Mouse (Mus musculus): ENCODE data around the gene Pfkl. TPM values are rescaled to one million over a fixed set of nuclear protein-coding genes. Genes with fewer than 3 reads are reported as not detected.
"Not testable (repeated sequence)": the region's sequence is repeated elsewhere in the genome, so short reads cannot be mapped to it uniquely, and the experiment has no call there.

Pfkl gene
- total and polyA plus RNA-seq, 3 experiments: 84.8 to 267 TPM; not detected in 1

GRCm38 (mm10) chr10:78025453-78025852 lies 15.6 kb upstream of the Pfkl start:
- peak overlapping the region; percentile 25 to 60 for H3K4me3 ChIP-seq (ENCODE audit: control insufficient read depth in 1 of 2, insufficient read depth in 1 of 2, low read depth in 2 of 2, low read length in 2 of 2)
- not testable (repeated sequence) for H3K79me2 ChIP-seq (ENCODE audit: control insufficient read depth, insufficient read depth, low read length, poor library complexity); H3K36me3 ChIP-seq (ENCODE audit: control insufficient read depth in 1 of 2, insufficient read depth in 2 of 2, low read length in 2 of 2); H3K4me1 ChIP-seq (ENCODE audit: control insufficient read depth in 1 of 2, insufficient read depth in 2 of 2, low read length in 2 of 2); H3K9me3 ChIP-seq (replicated peaks; ENCODE audit: insufficient read depth, low read length); H3K27me3 ChIP-seq (ENCODE audit: control insufficient read depth in 1 of 2, insufficient read depth in 2 of 2, low read length in 2 of 2)
- H3K27ac ChIP-seq (ENCODE audit: control insufficient read depth, low read depth, low read length): peak overlapping the region; percentile 87
- H3K9ac ChIP-seq (ENCODE audit: control insufficient read depth, low read depth, low read length, poor library complexity, severe bottlenecking): peak overlapping the region; percentile 62
- DNase-seq (ENCODE audit: low read depth, low spot score): peak; percentile 71
- TF ChIP-seq CTCF (IDR thresholded peaks at IDR 0.05 in 2 of 3, conservative IDR thresholded peaks at IDR 0.05 in 1 of 3; ENCODE audit: control insufficient read depth in 1 of 3, insufficient read depth in 1 of 3, low read depth in 2 of 3, low read length in 3 of 3, poor library complexity in 1 of 3, severe bottlenecking in 1 of 3) (peak; percentile 8 to 57 (median 19); a peak in 4 of 6 replicates), RAD21 (IDR thresholded peaks at IDR 0.05; ENCODE audit: low read depth, low read length) (peak; percentile 26), SMC3 (IDR thresholded peaks at IDR 0.05; ENCODE audit: low read depth, low read length) (peak; percentile 53), ZC3H11A (IDR thresholded peaks at IDR 0.05; ENCODE audit: low read depth, low read length) (peak; percentile 29; the same call in 1 of the 2 replicates)

DNA sequence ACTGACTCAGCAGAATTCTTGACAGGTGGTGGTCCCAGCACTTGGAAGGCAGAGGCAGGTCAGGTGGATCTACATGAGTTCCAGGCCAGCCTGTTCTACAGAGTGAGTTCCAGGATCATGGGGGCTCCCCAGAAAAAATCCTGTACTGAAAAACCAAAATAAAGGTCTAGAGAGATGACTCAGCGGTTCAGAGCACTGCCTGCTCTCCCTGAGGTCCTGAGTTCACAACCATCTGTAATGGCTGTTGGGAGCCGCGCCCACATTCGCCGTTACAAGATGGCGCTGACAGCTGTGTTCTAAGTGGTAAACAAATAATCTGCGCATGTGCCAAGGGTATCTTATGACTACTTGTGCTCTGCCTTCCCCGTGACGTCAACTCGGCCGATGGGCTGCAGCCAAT lies 10.1 kb upstream of the Pfkl start:
- not testable (repeated sequence) for DNase-seq (ENCODE audit: low read depth, low spot score); H3K79me2 ChIP-seq (ENCODE audit: control insufficient read depth, insufficient read depth, low read length, poor library complexity); H3K9me3 ChIP-seq (replicated peaks; ENCODE audit: insufficient read depth, low read length); H3K36me3 ChIP-seq (ENCODE audit: control insufficient read depth in 1 of 2, insufficient read depth in 2 of 2, low read length in 2 of 2); H3K9ac ChIP-seq (ENCODE audit: control insufficient read depth, low read depth, low read length, poor library complexity, severe bottlenecking); H3K27ac ChIP-seq (ENCODE audit: control insufficient read depth, low read depth, low read length); H3K4me3 ChIP-seq (ENCODE audit: control insufficient read depth in 1 of 2, insufficient read depth in 1 of 2, low read depth in 2 of 2, low read length in 2 of 2); H3K27me3 ChIP-seq (ENCODE audit: control insufficient read depth in 1 of 2, insufficient read depth in 2 of 2, low read length in 2 of 2); H3K4me1 ChIP-seq (ENCODE audit: control insufficient read depth in 1 of 2, insufficient read depth in 2 of 2, low read length in 2 of 2)
- TF ChIP-seq MAFK (IDR thresholded peaks at IDR 0.05; ENCODE audit: borderline replicate concordance, low read depth, low read length): 0 out of 2 replicates have a peak, but pooled peaks have one; percentile 22

GRCm38 (mm10) chr10:78019291-78019690 lies 9.4 kb upstream of the Pfkl start:
- DNase-seq (ENCODE audit: low read depth, low spot score): no peak
- no peaks in the 10 kb centered on the region for H3K9me3 ChIP-seq (replicated peaks; ENCODE audit: insufficient read depth, low read length)
- no peak overlapping the region for H3K27ac ChIP-seq (ENCODE audit: control insufficient read depth, low read depth, low read length)
- peaks cover 0 to 6% of the 10 kb centered on the region in 2 experiments; a peak in 2 of 4 replicates for H3K4me1 ChIP-seq (ENCODE audit: control insufficient read depth in 1 of 2, insufficient read depth in 2 of 2, low read length in 2 of 2)
- H3K27me3 ChIP-seq (ENCODE audit: control insufficient read depth in 1 of 2, insufficient read depth in 2 of 2, low read length in 2 of 2): no peaks in the 10 kb centered on the region; a peak in 1 of 4 replicates
- H3K79me2 ChIP-seq (ENCODE audit: control insufficient read depth, insufficient read depth, low read length, poor library complexity): no peaks in the 10 kb centered on the region
- no peaks in the 10 kb centered on the region for H3K36me3 ChIP-seq (ENCODE audit: control insufficient read depth in 1 of 2, insufficient read depth in 2 of 2, low read length in 2 of 2)
- H3K4me3 ChIP-seq (ENCODE audit: control insufficient read depth in 1 of 2, insufficient read depth in 1 of 2, low read depth in 2 of 2, low read length in 2 of 2): peak overlapping the region in 1 of 2 experiments; percentile 36; a peak in 2 of 4 replicates
- peak overlapping the region; percentile 78 for H3K9ac ChIP-seq (ENCODE audit: control insufficient read depth, low read depth, low read length, poor library complexity, severe bottlenecking)
- TF ChIP-seq TAL1 (IDR thresholded peaks at IDR 0.05; ENCODE audit: low read length): no peak

DNA sequence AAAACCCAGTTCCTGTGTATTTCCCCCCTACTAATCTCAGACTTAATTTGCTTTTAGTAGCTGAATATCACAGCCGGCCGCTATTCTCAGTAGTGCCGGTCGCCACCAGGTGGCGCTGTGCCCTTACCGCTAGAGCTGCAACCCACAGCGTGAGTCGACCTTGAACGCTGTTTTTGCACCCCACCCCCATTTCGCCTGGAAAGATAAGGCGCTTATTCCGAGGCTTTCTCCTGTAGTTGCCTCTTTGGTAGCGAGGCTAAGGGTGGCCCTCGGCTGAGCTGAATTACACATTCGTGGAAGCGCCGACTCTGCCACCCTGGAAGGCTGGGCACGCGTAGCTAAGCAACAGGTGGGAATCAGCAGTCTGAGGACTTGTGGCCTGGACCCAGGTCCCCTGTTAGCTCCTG lies 8.9 kb upstream of the Pfkl start:
- Histone ChIP-seq H3K9me3 (replicated peaks; ENCODE audit: insufficient read depth, low read length) (no peaks in the 10 kb centered on the region), H3K9ac (ENCODE audit: control insufficient read depth, low read depth, low read length, poor library complexity, severe bottlenecking) (peak overlapping the region; percentile 78), H3K27me3 (ENCODE audit: control insufficient read depth in 1 of 2, insufficient read depth in 2 of 2, low read length in 2 of 2) (no peaks in the 10 kb centered on the region; a peak in 1 of 4 replicates), H3K79me2 (ENCODE audit: control insufficient read depth, insufficient read depth, low read length, poor library complexity) (no peaks in the 10 kb centered on the region), H3K4me1 (ENCODE audit: control insufficient read depth in 1 of 2, insufficient read depth in 2 of 2, low read length in 2 of 2) (peaks cover 0 to 6% of the 10 kb centered on the region in 2 experiments; a peak in 2 of 4 replicates), H3K4me3 (ENCODE audit: control insufficient read depth in 1 of 2, insufficient read depth in 1 of 2, low read depth in 2 of 2, low read length in 2 of 2) (peak overlapping the region; percentile 36 to 66; a peak in 3 of 4 replicates), H3K27ac (ENCODE audit: control insufficient read depth, low read depth, low read length) (peak overlapping the region; percentile 43; the same call in 1 of the 2 replicates), H3K36me3 (ENCODE audit: control insufficient read depth in 1 of 2, insufficient read depth in 2 of 2, low read length in 2 of 2) (no peaks in the 10 kb centered on the region)
- DNase-seq (ENCODE audit: low read depth, low spot score): peak; percentile 94
- TF ChIP-seq TCF12 (IDR thresholded peaks at IDR 0.05; ENCODE audit: low read depth, low read length) (peak; percentile 47; the same call in 1 of the 2 replicates), JUND (IDR thresholded peaks at IDR 0.05; ENCODE audit: low read depth, low read length) (peak; percentile 64; the same call in 1 of the 2 replicates), NELFE (IDR thresholded peaks at IDR 0.05; ENCODE audit: low read depth, low read length) (peak; percentile 51), ZNF384 (IDR thresholded peaks at IDR 0.05; ENCODE audit: low read depth, low read length) (no peak), RAD21 (IDR thresholded peaks at IDR 0.05; ENCODE audit: low read depth, low read length) (peak; percentile 88), TAL1 (IDR thresholded peaks at IDR 0.05; ENCODE audit: low read length) (no peak), SMC3 (IDR thresholded peaks at IDR 0.05; ENCODE audit: low read depth, low read length) (peak; percentile 89), USF2 (IDR thresholded peaks at IDR 0.05; ENCODE audit: borderline replicate concordance in 1 of 2, insufficient read depth in 1 of 2, low read depth in 1 of 2, low read length in 2 of 2) (no peak), CHD2 (IDR thresholded peaks at IDR 0.05; ENCODE audit: low read length) (peak; percentile 49), UBTF (IDR thresholded peaks at IDR 0.05; ENCODE audit: borderline replicate concordance, insufficient read depth, low read depth, low read length) (no peak), ETS1 (IDR thresholded peaks at IDR 0.05; ENCODE audit: low read depth, low read length) (peak; percentile 52; the same call in 1 of the 2 replicates), ELF1 (IDR thresholded peaks at IDR 0.05; ENCODE audit: low read depth, low read length) (peak; percentile 46), MEF2A (IDR thresholded peaks at IDR 0.05; ENCODE audit: extremely low read depth, insufficient replicate concordance, low read depth, low read length, poor library complexity, severe bottlenecking) (no peak), GATA1 (IDR thresholded peaks at IDR 0.05; ENCODE audit: low read depth, low read length) (peak; percentile 87), POLR2AphosphoS2 (IDR thresholded peaks at IDR 0.05; ENCODE audit: low read length) (no peak), EP300 (IDR thresholded peaks at IDR 0.05; ENCODE audit: low read depth in 1 of 2, low read length in 2 of 2) (no peak)

All from MEL (cell line).